Mouse (Mus musculus) layer of hippocampus, adult 11-12 months (tissue): ENCODE measurements at regions not wholly inside any gene's neighbourhood (a gene's known extent, or its start where the extent isn't known, plus 50 kb on each side); places are given as distances from the start of the nearest gene placed in this dataset.
A peak's percentile ranks its signal among the peaks of the same experiment; 100 is the strongest.

Experiments used
- DNase-seq: peaks from one replicate; pipeline ENCODE4 v3.0.0; 2022; ENCODE audit warnings: low spot score

DNA sequence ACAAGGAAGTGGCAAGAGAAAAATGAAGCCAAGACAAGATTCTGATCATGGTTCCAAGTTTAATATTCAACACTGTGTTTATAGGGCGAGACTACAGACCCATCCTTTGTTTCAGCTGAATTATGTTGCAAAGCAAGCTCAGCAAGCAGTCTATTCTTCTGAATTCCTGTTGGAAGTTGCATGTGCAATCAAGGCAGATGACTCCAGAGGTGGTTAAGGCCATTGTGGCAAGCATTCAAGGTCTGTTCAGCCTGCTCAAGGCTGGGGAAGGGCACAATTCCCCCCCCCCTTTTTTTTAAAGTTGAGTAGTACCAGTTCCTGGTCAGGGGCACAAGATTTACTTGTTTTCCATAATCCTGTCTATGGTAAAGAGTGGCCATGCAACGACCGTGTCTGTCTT lies 431.1 kb downstream of the 1810013L24Rik start:
- DNase-seq = no peak

DNA sequence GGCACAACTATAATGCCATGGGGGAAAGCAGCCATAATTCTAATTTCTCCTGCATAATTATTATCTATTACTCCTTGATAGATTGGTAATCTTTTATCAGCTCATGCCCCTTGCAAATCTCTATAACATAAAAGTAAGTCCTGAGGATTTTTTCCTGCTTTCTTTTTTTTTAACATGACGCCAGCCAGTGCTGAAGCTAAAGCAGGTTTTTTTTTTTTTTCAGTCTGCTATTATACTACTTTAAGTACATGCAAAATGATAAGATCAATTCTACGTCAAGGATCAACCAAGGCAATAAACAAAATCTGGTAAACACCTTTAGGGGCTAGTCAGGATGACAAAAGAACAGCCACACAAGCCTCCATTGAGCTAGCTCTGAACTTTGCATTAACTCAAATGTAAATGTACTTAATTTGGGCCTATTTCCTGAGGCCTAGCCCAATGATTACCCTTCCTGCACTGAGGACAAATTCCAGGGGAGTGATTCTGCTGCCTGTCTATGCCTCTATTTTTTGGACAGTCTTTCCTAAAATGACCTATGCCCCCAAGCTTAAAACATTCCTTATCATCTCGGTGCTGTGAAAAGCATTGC lies 434.8 kb downstream of the 1810013L24Rik start:
- no peak for DNase-seq

DNA sequence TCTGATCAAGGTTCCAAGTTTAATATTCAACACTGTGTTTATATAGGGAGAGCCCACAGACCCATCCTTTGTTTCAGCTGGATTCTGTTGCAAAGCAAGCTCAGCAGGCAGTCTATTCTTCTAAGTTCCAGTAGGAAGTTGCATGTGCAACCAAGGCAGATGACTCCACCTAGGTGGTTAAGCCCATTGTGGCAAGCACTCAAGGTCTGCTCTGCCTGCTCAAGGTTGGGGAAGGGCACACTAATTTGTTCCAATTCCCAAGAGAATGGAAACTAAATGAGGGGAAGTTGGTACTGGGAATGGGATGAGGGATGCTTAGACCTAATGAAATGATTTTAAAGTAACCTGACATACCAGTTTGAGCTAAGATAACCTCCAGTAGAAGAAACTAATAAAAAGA lies 437.3 kb downstream of the 1810013L24Rik start:
- no peak for DNase-seq

DNA sequence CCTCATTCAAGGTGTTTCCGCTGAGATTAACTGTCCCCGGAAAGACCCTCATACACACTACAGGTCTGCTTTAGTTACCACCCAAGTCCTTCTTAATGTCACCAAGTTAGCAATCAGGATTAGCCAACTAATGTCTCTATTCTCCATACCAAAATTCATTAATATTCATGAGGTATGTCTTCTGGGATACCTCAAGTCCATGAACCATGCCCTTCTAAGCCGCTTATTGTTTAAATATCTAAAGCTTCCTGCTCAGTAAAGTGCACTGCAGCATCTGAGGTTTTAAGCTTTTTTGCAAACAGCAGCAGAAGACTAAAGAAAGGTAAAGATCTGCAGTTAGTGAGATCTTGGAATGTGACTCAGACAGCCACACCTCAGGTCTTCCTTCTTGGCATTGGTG lies 440.2 kb downstream of the 1810013L24Rik start:
- no peak for DNase-seq

DNA sequence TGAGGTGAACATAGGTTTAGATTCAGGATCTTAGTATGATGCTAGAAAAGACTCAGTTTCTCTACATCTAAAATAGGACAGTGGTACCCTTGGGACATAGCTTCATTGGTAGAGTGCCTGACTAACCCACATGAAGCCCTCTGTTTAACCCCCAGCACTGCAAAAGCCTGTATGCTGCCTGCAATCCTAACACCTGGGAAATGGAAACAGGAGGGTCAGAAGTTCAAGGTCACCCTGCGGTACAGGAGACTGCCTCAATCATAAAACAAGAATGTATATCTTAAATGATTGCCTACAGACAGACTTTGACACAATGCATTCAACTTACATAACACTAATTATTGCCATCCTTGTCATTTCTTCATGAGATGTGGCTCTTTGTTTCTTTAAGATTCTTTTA lies 440.8 kb downstream of the 1810013L24Rik start:
- DNase-seq = no peak

DNA sequence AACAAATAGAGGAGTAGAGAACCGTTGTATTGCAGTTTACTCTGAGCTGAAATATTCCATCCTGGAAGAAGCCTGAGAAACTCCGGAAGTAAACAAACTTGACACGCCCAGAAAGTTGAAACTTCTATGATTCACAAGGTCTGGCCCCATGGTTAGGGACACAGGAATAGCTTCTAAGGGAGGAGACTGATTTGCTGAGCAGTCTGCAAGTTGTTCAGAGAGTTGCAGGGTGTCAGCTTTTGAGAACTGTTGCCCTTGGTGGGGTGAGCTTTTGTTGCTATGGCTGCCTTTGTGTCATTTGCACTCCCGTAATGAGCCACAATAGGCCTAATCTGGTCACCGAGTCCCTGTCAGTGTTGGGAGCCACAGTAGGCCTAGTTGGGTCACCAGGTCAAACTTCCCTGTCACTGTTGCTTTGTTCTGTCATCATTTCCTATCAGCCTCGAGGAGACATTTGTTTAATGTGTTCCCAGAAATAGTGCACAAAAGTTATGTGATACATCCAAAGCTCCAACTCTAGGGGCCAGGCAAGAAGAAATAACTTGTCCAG lies 443.9 kb downstream of the 1810013L24Rik start:
- DNase-seq = no peak

DNA sequence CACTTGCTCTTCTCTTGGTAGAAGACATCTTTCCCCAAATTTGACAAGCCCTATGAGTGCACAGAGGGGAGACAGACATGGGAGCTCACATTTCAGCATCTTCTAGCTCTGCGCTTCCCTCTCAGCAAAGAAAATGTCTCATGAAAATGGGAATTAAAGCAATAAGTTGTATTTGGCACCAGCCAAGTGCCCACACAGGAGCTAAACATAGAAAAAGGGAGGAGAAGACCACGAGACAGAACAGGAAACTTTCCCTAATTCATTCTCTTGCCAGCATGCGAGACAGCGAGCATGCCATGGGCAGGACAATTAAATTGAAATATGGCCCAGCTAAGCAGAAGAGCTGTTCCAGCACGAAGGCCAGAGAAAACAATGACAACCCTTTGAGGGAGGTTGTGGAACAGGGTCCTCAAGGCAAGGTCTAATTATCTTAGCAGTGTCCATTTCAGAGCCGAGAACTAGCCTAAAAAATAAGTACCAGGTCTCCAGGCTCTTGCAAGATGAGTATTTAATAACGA lies 444.7 kb downstream of the 1810013L24Rik start:
- DNase-seq = no peak

DNA sequence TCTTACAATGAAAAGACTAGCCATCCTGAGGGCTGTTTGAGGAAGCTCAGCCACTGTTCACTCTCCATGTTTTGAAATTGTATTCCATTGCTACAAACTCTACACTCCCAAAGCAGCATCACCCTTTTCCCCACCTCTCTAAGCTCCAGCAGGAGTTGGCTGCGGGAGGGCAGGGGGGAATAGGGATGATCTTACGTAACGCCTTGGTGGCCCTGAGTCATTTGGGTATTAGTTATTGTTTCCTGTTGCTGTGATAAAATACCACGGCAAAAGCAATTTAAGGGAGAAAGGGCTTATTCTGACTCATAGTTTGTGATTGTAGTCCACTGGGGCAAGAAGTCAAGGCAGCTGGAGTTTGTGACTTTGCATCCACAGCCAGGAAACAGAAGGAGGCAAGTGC lies 445.5 kb downstream of the 1810013L24Rik start:
- DNase-seq = no peak

DNA sequence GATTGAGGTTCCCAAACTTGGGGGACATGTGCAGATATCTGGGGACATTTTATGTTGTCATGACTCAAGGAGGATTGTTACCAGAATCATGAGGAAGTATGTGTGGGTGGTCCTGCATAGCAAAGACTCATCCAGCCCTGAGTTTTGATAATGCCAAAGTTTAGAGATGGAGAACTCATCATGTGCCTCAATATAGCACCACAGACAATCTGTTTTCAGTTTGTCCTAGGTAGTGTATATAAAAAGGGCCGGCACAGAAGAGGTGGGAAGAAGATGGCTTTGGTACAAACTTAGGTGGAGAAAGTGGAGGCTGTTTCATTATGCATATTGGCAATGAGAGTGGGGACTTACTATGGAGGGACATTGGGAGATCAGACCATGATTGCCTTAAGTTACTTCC lies 447.2 kb downstream of the 1810013L24Rik start:
- DNase-seq = no peak

DNA sequence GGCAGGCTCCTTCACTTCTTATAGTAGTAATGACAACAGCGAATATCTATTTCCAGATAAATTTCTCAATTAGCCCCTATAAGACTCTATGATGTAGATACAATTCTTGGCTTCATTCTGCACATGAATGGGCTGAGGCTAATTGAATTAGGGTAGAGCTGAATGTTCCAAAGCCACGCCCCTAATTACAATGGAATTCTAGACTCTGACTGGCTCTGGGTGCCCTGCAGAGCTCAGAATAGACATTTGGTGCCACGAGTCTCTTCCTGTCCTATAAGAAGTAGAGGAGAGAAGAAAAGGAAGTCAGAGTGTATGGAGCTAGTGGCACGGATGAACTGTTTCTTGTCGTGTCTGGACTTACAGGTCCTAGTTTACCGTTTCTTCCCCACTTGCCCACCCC lies 449.8 kb downstream of the 1810013L24Rik start:
- no peak for DNase-seq

DNA sequence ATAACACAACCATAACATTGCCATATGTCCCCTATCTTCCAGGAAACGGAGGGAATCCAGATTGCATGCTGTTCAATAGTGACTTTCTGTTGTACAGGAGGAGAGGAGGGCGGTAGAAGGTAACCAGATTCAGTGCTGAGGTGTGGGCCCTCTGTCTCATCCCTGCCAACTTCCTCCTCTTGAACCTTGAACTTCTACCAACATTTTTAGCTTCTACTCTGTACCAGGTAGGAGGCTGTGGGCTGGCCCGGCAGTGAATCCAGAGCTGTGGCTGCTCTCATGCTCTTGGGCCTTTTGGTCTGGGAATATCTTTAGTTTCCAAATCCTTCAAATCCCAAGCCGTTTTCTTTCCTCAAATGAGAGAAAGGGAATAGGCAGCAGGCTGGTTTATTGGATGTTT lies 450.5 kb downstream of the 1810013L24Rik start:
- DNase-seq = no peak

DNA sequence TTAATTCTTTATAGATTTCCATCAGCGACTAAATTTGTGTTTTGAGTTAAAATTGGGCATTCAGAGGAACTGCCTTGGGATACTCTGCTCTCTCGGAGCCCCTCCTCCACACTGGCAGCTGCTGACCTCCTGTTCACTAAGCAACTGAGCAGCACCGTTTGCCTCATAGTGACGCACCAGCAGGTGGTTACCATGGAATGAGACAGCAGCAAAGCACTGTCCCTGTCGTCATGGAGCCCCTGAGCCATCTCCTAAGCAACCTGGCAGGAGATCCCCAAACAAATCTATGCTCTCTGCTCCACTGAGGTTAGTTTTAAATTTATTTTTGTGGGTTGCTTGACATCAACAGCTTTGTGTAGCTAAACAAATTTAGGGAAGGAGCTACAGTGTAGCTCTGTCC lies 451.0 kb downstream of the 1810013L24Rik start:
- peak; percentile 82 for DNase-seq

DNA sequence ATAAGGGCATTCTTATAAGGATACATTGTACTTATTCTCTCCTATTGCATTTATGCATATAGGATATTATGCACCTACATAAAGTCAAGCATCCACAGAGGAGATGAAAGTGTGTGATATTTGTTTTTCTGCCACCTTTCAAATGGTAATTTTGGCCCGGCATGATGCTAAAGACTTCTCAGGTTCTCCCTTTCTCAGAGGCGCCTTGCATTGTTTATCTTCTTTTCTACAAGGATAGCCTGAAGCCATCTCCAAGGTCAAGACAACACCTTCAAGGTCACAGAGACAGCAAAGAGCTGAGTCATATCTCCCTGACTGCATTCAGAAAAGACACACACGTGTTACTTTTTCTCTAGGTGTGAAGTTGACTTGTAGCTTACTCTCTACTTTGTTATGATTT lies 454.5 kb downstream of the 1810013L24Rik start:
- no peak for DNase-seq

DNA sequence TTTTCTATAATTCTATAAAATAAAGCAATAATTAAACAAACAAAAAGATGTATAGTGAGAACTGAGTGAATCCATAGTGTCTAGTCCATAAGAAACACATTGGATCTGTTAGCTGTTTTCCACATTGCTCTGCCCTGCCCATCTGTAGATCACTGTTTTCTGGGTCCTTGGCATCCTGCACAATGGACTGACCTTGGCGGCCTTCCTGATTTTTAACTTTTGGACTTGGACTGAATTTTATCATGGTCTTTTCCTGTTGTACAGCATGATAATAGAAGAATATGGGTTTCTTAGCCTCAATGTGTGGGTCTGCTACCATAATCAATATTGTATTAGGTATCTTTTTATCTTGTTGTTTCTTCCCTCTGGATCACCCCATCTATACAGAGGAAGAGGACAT lies 456.0 kb downstream of the 1810013L24Rik start:
- no peak for DNase-seq

DNA sequence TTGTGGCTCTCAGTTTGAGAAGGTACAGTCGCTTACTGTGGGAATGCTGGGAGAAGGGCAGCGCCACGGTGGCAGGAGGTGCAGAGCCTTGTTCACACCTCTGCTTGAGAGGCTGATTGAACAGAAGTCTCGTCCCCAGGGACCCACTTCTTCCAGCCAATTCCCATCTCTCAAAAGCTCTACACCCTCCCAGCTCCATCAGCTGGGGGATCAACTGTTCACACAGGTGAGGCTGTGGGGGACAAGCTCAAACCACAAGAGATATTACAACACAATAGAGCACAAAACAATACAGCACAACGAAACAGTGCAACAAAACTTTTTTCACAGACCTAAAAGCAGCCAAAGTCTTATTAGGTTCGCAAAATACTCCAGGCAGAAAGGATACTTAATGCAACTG lies 457.7 kb downstream of the 1810013L24Rik start:
- DNase-seq = no peak

DNA sequence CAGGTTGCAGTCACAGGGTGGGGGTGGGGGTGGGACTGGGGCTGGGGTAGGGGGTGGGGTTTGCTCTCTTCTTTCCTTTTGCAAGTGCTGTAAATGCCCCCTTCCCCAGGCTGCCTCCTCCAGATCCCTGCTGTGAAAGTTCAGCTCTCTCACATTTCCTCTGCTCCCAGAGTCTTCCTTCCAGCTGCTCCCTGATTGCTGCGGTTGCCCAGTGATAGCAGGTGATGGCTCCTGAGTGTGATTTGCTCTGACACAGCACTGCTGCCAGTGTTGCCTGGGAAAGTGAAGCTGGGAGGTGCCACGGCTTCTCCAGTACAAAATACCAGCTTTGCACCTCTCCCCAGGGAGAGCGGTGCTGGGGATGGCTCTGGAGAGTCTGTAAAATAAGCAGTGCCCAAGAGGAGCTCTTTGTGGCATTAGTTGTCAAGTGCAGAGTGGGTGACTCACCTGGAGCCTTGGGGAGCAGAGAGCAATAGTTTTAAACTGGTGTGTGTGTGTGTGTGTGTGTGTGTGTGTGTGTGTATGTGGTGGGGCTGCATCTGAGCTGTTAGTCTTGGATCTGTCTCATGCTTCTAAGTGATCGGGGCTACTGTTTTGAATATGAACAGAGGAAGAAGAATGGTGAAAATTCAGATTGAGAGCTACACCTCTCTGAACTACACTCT lies 461.6 kb downstream of the 1810013L24Rik start:
- no peak for DNase-seq

DNA sequence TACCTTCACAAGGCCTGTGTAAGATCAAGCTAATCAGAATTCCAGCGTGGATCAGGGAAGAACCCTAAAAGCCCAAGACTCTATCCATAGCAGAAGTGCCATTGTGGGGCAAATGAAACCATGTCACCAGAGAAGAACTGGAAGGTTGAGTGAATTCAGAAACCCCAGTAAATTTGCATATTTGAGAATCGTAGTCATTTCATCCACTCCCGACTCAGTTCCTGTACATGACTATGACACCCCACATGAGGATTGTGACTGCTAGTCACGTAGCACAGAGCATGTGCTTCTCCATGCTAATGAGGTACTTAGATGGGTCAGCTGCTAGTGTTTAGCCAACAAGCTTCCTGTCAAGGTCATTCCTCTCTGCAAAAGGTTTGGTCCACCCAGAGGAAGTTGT lies 473.2 kb downstream of the 1810013L24Rik start:
- no peak for DNase-seq

DNA sequence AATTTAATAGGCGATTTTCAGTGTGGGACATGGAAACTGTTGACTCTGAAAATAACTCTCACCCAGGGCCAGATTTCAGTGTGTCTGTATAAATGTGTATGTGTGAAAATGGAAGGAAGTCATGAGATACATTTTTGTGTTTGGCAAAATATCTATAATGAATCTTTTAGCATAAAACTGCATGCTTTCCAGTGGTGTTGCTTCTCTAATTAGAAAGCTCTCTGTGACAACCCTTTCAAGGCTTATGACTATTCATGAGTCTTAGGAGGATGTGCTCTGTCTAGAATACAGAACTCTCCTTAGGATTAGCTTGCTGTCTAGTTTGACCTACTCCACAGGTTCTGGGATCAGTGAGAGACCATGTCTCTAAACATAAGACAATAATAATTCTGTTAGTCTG lies 474.2 kb downstream of the 1810013L24Rik start:
- no peak for DNase-seq

DNA sequence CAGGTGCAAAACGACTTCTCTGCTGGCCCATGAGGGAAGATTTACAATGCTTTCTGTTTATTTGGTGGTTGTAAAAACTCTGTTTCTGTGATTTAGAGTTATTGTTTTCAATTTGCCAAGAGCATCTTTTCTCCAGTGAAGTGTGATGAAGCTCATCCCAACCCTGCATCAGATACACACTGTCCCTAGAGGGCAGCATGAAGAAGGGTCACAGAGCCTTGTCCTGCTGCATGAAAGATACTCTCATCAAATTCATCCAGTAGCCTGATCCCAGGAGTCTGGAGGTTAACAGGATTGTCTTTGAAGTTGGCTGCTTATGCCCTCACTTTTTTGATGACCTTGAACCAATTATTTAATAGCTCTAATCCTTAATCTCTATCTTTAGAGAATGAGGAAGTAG lies 480.8 kb downstream of the 1810013L24Rik start:
- DNase-seq = no peak

DNA sequence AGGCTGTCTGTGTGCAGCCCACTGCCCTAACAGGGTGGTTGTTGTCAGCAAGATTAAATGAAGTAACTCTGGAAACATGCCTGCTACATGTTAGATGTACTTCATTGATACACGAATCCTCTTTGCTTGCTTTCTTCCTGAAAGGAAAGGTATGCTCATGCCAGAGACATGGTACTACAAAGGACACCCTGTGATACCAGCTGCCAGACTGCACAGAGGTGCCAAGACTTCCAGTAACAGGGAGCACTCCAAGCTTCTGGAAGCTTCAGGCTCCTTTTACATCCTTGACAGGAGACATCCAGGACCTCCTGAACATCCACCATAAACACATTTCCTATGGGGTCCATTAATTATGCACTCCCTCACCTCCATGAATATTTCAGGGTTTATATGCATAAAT lies 505.7 kb downstream of the 1810013L24Rik start:
- DNase-seq = no peak

DNA sequence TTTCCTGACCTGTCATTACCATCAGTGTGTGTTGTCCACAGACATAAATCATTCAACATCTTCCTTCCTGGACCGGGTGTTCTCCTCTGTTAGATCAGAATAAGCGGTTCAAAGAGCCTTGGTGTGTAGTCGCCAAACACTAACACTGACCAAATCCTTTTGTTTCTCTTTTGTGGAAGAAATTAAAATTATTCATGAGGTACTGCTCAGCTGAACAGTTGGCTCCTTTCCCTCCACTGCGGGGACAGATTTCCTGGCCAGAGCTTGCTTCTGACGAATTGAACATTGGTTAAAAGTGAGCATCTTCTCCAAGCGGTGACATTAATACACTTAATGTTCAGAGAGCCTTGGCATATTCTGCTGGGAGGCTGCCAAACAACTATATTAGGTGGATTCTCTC lies 506.2 kb downstream of the 1810013L24Rik start:
- no peak for DNase-seq

DNA sequence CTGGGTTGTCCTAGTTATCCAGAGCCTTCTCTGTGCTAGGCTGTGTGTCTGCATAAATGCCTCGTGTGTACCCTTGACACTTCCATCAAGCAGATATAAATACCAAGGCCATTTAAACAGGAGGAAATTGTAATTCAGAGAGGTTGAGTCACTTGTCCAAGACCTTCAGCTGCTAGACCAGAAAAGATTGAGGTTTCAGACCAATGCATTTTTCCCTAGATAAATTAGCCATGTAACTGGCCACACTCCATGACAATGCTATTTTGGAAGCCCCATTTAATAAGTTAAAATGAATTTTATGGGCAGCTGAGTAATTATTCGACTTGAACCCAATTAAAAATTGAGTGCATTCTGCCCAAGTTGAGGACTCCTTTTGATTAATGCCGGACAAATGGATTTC lies 509.6 kb downstream of the 1810013L24Rik start:
- no peak for DNase-seq

DNA sequence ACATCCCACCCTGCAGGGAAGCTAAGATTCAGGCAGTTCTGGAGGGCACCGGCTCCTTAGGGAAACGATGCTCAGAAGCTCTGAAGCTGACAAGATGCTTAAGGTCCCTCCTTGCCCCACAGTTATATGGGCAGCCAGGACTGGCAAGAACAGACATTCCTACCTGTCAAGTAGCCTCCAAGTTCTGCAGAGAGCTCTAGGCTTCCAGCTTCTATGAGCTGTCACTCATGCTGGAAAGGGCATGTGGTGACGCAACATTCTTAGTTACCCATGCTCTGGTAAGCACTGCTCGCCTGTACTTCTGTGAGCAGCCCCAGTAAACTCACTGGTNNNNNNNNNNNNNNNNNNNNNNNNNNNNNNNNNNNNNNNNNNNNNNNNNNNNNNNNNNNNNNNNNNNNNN lies 511.3 kb downstream of the 1810013L24Rik start:
- no peak for DNase-seq

DNA sequence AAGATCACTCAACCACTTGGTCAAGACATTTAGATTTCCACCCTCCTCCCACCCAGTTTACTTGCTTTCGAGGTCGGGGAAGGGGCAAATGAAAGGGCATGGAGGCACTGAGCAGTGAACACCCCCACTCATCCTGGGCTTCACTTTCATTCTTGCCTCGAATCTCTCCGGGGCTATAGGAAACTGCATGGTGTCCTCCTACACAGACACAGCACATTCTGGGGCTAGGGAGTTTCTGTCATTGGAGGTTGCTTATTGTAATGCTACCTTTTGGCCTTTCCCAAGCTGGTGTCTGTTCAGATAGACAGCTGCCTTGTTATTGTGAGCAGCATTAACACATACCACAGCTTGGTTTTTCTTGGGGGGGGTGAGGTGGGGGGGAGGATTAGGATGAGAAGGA lies 523.9 kb downstream of the 1810013L24Rik start:
- no peak for DNase-seq
